Mouse (Mus musculus): ENCODE measurements around the gene Sema3f.

Sema3f gene

GRCm38 (mm10) chr9:107714221-107714952 lies 4.1 kb upstream of the Sema3f start:
- peak; percentile 80 for DNase-seq

DNA sequence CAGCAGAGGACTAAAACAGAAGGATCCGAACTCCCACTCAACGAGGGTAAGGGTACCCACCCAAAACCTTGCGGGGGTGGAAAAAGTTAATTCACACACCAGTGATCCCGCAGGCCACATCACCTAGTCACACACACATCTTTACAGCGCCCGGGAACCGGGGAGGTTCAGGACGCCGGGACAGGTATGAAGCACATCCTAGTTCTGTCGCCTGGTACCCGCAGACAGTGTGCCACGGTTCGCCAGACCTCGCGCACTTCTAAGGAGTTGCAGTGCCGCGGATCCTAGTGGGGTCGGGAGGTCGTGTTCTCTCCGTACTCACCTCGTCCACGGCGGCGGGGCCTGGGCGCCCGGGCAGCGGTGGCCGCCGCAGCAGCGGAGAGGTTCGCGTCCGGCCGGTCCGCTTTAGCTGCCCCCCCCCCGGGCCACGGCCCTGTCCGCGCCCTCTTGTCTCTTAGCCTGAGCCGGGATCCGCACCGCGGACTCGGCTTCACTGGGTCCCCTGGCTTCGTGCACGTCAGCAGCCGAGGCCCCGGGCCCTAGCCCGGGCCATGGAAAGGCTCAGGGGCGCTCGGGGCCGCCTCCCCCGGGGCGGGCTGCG lies 1.1 kb downstream of the Sema3f start:
- DNase-seq, result no peak

GRCm38 (mm10) chr9:107708439-107709095 lies 1.7 kb downstream of the Sema3f start:
- no peak for DNase-seq

DNA sequence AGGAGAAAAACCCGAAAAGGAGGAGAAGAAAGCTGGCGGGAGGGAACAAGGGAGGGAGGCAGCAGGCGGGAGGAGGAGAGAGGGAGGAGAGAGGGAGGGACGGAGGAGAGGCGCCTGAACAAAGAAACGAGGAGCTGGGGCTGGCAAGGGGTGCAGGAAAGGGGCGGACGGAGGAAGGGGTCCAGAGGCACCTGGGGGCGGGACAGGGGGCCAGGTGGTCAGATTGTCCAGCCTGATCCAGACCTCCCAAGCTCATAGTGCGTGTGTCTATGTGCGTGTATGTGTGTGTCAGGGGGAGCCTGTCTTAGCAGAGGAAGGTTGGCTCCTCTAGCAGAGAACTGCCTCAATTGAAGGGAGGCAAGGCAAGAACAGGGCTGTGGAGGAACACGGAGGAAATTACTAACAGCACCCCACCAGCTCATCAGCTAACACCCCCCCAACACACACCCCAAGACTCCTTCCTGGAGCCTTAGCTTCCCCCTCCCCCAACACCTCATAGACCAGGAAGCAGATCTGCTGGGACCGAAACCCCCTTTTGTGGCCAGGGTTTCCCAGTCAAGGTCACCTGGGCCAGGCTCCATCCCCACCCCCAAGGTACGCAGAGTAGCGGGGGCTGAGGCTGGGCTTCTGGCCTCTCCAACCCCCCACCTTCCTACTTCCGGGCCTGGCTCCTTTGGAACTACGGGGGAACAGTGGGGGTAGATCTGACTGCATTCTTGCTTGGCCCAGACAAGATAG lies 2.4 kb downstream of the Sema3f start:
- no peak for DNase-seq

DNA sequence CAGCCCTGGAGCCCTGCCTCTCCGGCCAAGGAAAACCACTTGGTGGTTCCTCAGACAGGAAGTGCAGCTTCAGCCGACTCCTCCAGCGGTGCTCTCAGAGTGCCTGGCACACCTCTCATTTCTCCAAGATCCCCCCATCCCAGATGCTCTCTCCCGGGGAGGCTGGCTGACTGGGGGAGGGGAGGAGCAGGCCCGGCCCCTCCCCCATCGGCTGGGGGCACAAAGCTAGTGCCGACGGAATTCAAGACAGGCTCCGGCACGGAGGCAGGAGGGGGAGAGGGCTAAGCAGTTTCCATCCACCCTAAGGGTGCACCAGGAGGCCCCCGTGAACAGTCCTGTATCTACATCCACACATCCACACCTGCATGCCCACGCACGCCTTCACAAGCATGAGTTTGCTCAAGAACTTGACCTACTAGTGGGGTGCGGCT lies 3.5 kb downstream of the Sema3f start:
- no peak for DNase-seq

GRCm38 (mm10) chr9:107703337-107704122 lies 6.7 kb downstream of the Sema3f start:
- DNase-seq, result no peak

DNA sequence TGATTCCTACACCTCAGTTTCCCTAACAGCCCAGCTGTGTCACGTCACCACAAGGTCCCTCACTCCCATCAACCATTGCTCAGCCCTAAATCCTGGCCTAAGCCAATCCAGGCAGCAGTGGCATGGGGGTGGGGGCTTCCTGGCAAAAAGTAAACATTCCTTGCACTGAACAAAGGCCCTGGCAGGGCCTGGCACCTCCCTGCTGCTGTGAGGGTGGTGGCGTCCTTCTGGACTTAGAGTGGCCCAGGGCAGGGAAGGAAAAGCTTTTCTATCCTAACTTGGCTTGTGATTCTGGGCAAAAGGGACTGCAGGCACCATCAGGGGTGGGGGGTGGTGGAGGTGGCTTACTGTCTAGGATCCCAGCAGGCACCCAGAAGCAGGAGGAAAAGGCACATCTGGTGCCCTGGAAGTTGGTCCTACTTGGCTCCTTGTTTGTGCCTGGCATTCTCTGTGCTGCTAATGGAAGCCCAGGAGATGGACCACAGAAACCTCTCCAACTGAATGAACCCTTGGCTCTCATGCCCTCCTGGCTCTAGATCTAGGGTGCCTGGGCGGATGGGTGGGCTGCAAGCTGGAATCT lies 7.6 kb downstream of the Sema3f start:
- no peak for DNase-seq

DNA sequence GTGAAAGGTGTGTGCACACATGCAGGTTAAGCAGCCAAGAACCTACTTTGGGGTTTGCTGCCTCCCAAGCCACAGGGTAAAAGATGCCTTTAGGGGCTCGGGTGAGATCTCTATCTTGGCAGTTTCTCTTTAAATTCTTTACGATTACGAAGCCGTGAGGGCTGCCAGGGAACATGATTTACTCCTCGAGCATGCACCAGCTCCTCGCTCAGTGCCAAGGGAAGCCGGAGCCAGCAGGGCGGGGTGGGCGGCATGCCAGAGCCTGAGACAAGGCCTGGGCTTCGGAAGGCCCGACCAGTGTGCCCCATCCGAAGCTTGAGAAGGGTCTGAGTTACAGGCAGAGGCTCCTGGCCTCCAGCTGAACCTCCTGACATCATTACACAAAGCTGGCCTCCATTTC lies 8.7 kb downstream of the Sema3f start:
- DNase-seq, result peak; percentile 85

- no peak for DNase-seq
These were observed 10.1 kb downstream of the Sema3f start for GRCm38 (mm10) chr9:107700114-107700571.

DNA sequence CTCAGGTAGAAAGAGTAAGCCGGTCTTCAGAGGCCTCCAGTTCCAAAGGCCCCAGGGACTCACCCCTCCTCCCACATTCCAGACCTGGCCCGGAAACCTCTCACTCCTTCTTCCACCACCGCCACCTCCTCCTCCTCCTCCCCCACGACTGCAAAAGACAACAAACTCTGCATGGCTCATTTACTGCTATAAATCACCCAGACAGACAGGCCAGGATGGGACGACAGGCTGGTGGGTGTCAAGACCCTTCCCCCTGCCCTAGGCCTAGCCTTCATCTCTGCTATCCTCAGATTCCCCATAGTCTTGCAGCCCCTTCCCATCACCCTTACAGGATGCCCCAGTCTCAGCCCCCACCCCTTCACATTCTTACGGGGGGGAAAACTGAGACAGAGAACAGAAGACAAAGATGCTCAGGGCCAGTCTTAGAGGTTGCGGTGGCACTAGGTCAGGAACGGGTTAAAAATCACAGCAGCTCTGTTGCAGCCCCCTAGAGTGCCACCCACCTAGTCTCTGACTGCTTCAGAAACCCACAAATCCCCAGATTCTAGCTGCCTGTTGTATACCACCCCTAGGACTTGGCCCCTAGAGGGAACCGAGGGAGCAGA lies 10.8 kb downstream of the Sema3f start:
- peak; percentile 49 for DNase-seq

- peak; percentile 64 for DNase-seq
These were observed 11.6 kb downstream of the Sema3f start for GRCm38 (mm10) chr9:107698611-107699190.

GRCm38 (mm10) chr9:107697811-107698521 lies 12.3 kb downstream of the Sema3f start:
- no peak for DNase-seq

- DNase-seq, result peak; percentile 65
These were observed 13.2 kb downstream of the Sema3f start for GRCm38 (mm10) chr9:107696845-107697610.

DNA sequence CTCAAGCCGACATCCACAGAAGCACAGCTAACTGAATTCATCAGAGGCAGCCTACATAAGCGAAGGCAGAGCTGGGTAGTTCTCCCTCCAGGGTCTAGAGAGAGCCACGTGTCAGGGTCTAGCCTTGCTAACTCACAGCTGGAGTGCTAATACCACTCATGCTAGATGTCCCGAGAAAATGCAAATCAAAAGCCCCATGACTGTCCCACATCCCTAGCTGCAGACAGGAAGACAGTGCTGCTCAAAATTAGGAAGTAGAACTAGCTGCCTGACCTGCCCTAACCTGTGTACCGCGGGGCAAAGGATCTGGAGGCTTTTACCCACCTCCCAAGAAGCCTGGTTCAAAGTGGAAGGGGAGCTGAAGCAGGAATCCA lies 14.2 kb downstream of the Sema3f start:
- DNase-seq, result no peak

DNA sequence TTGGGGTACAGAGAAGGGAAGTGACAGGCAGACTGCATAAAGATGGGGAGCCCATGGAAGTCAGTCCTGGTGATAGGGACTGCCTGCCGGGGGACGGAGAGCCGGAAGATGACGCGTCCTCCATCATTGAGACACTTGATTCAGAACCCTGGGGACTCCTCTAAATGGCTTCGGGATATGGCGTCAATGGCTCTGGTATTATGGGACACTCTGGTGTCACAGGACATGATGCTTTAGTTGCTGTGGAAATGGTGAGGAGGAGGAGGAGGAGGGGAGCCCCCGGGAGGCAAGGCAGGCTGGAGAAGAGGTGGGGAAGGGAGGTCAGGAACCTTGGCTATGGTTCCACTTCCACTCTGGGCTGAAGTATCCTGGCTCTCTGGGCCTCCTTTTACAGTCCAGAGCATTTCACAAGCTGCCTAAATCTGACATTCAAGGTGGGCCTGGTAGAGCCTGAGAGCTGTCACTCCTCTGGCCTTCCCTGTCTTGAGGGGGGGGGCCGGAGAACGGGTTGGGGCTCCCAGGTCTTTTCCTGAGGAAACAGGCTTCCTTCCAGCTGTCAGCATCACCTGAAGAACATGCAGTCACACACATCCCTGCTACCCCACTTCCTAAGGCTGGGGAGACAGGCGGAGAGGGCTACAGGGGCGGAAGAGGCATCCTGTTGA lies 14.7 kb downstream of the Sema3f start:
- DNase-seq, result peak; percentile 63

GRCm38 (mm10) chr9:107694627-107695026 lies 15.6 kb downstream of the Sema3f start:
- DNase-seq, result no peak

- no peak for DNase-seq
These were observed 16.8 kb downstream of the Sema3f start for GRCm38 (mm10) chr9:107693433-107693987.

- DNase-seq, result no peak
These were observed 17.5 kb downstream of the Sema3f start for GRCm38 (mm10) chr9:107692785-107693184.

DNA sequence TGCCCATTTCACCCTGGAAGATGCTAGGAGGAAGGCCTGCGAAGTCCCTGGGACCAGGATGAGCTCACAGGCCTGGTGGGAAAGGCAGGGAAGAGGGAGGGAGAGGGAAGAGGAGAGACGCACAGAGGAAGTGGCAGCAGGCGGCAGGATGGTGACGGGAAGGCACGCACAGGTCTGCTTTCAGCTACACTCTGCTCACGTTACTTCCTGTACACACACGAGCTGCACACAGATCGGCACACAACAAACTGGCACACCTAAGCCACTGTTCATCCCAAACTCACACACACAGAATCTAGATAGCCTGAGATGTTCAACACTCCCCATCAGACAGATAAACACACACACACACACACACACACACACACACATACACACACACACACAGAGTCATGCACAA lies 19.9 kb downstream of the Sema3f start:
- DNase-seq, result no peak

Measured in kidney, postnatal 14 days (tissue).